In genomic region chr3:87973593-87974380, GRCm38 (mm10) we compare ENCODE assay signal across 8 mouse cellular contexts. TPM values are rescaled to one million over a fixed set of nuclear protein-coding genes. Genes with fewer than 3 reads are reported as not detected.
DNase-seq lines count a peak whose midpoint lies in the region; ATAC-seq and TF ChIP-seq lines count a peak whose summit lies in the region.
"Had no signal": no experiment of that assay in that cellular context is flagged by ENCODE, and none has a peak within 500 bp of the region (broad histone marks: within the 10 kb centered on the region; RNA-seq: fewer than 3 reads in every experiment).

No protein-coding gene starts in this region.

- peak overlapping the region; percentile 90 for H3K4me2 ChIP-seq in lung, embryonic 16.5 days (ENCODE audit: low read depth, low read length)
- peak overlapping the region; percentile 96 for H3K4me2 ChIP-seq in forebrain, embryonic 16.5 days (ENCODE audit: low read length)
- H3K4me2 ChIP-seq in limb, embryonic 14.5 days (replicated peaks; ENCODE audit: low read depth, low read length, severe bottlenecking), result peak overlapping the region; percentile 92
- peak overlapping the region; percentile 76 for H3K4me2 ChIP-seq in stomach, postnatal 0 days (replicated peaks; ENCODE audit: low read depth)

- TF ChIP-seq POLR2A in limb, embryonic 14.5 days (IDR thresholded peaks at IDR 0.05; ENCODE audit: borderline replicate concordance, extremely low read depth, insufficient read depth, insufficient read length), result no peak

- H3K4me1 ChIP-seq in lung, embryonic 16.5 days (replicated peaks; ENCODE audit: control insufficient read depth, insufficient read depth, low read length), result peaks cover 41% of the 10 kb centered on the region
- peaks cover 46% of the 10 kb centered on the region for H3K4me1 ChIP-seq in forebrain, embryonic 16.5 days (replicated peaks; ENCODE audit: control insufficient read depth, insufficient read depth, low read length)
- H3K4me1 ChIP-seq in limb, embryonic 14.5 days (ENCODE audit: control insufficient read depth, insufficient read depth, low read length), result peaks cover 27% of the 10 kb centered on the region
- no peaks in the 10 kb centered on the region for H3K4me1 ChIP-seq in stomach, postnatal 0 days (replicated peaks; ENCODE audit: control insufficient read depth, insufficient read depth)

- H3K4me3 ChIP-seq in lung, embryonic 16.5 days (ENCODE audit: low read length), result peak overlapping the region; percentile 61
- peak overlapping the region; percentile 70 for H3K4me3 ChIP-seq in forebrain, embryonic 16.5 days (replicated peaks; ENCODE audit: low read length)
- peak overlapping the region; percentile 48 for H3K4me3 ChIP-seq in limb, embryonic 14.5 days (replicated peaks; ENCODE audit: low read length)
- H3K4me3 ChIP-seq in stomach, postnatal 0 days (ENCODE audit: low read depth, low read length), result peak overlapping the region; percentile 50; the same call in 1 of the 2 replicates

- no peak for DNase-seq in lung, postnatal 25 days (ENCODE audit: low spot score)
- no peak for DNase-seq in limb, embryonic 14.5 days (ENCODE audit: low spot score)
- no peak for DNase-seq in stomach, postnatal 0 days (ENCODE audit: low spot score)

- H3K9ac ChIP-seq in lung, embryonic 16.5 days (ENCODE audit: low read length), result peak overlapping the region; percentile 49
- peak overlapping the region; percentile 33 for H3K9ac ChIP-seq in forebrain, embryonic 16.5 days (replicated peaks; ENCODE audit: low read depth, low read length)
- peak overlapping the region; percentile 4 for H3K9ac ChIP-seq in limb, embryonic 14.5 days (ENCODE audit: low read depth, low read length, severe bottlenecking)
- peak overlapping the region; percentile 48 for H3K9ac ChIP-seq in stomach, postnatal 0 days (ENCODE audit: low read length)

- H3K9me3 ChIP-seq in lung, embryonic 16.5 days (ENCODE audit: control insufficient read depth, low read length), result no peaks in the 10 kb centered on the region
- no peaks in the 10 kb centered on the region for H3K9me3 ChIP-seq in forebrain, embryonic 16.5 days (ENCODE audit: control insufficient read depth, low read length)
- no peaks in the 10 kb centered on the region for H3K9me3 ChIP-seq in limb, embryonic 14.5 days (ENCODE audit: control insufficient read depth, low read length)
- H3K9me3 ChIP-seq in stomach, postnatal 0 days (ENCODE audit: control insufficient read depth, low read length), result no peaks in the 10 kb centered on the region

- no peaks in the 10 kb centered on the region for H3K36me3 ChIP-seq in lung, embryonic 16.5 days (ENCODE audit: control insufficient read depth, insufficient read depth, low read length)
- no peaks in the 10 kb centered on the region for H3K36me3 ChIP-seq in forebrain, embryonic 16.5 days (ENCODE audit: control insufficient read depth, insufficient read depth)
- H3K36me3 ChIP-seq in limb, embryonic 14.5 days (ENCODE audit: control insufficient read depth, insufficient read depth, low read length), result no peaks in the 10 kb centered on the region
- H3K36me3 ChIP-seq in stomach, postnatal 0 days (ENCODE audit: control insufficient read depth, insufficient read depth, low read length), result no peaks in the 10 kb centered on the region; the same call in 1 of the 2 replicates

- H3K27me3 ChIP-seq in lung, embryonic 16.5 days (ENCODE audit: control insufficient read depth, insufficient read depth, low read depth, low read length), result no peaks in the 10 kb centered on the region; the same call in 1 of the 2 replicates
- H3K27me3 ChIP-seq in forebrain, embryonic 16.5 days (replicated peaks; ENCODE audit: control insufficient read depth, insufficient read depth, low read length), result no peaks in the 10 kb centered on the region; the same call in 1 of the 2 replicates
- H3K27me3 ChIP-seq in limb, embryonic 14.5 days (ENCODE audit: control insufficient read depth, insufficient read depth, low read length), result peaks cover 26% of the 10 kb centered on the region
- H3K27me3 ChIP-seq in stomach, postnatal 0 days (ENCODE audit: control insufficient read depth, insufficient read depth, low read length), result no peaks in the 10 kb centered on the region

- ATAC-seq in lung, embryonic 16.5 days (ENCODE audit: low read depth), result no peak
- no peak for ATAC-seq in forebrain, embryonic 16.5 days
- ATAC-seq in limb, embryonic 14.5 days (ENCODE audit: low FRiP score, low read depth), result no peak
- ATAC-seq in stomach, postnatal 0 days (ENCODE audit: low FRiP score, low TSS enrichment), result no peak
- ATAC-seq in erythroid progenitor cell, adult 5-6 weeks (replicated peaks; ENCODE audit: low FRiP score, poor library complexity, severe bottlenecking), result no peak
- no peak for ATAC-seq in monocyte, adult 5-6 weeks (replicated peaks; ENCODE audit: insufficient number of reproducible peaks, low FRiP score, low TSS enrichment, poor library complexity, severe bottlenecking)

- WGBS in lung, embryonic 16.5 days, result 42% methylated on average over 14 of the region's 14 CpGs
- WGBS in forebrain, embryonic 16.5 days, result 11% methylated on average over 14 of the region's 14 CpGs
- 42% methylated on average over 14 of the region's 14 CpGs for WGBS in limb, embryonic 14.5 days
- 54% methylated on average over 14 of the region's 14 CpGs for WGBS in stomach, postnatal 0 days

- TF ChIP-seq CTCF in stomach, postnatal 0 days (IDR thresholded peaks at IDR 0.05; ENCODE audit: low read depth), result no peak

- no peak for TF ChIP-seq EP300 in stomach, postnatal 0 days (optimal IDR thresholded peaks at IDR 0.05)

- peak overlapping the region; percentile 46; the same call in 1 of the 2 replicates for H3K27ac ChIP-seq in lung, embryonic 16.5 days (ENCODE audit: low read length)
- peak overlapping the region; percentile 80 for H3K27ac ChIP-seq in forebrain, embryonic 16.5 days (ENCODE audit: low read length)
- no peak overlapping the region for H3K27ac ChIP-seq in limb, embryonic 14.5 days (replicated peaks; ENCODE audit: low read depth, low read length)
- peak overlapping the region; percentile 40 for H3K27ac ChIP-seq in stomach, postnatal 0 days (replicated peaks)

RNA-seq across cellular contexts. Expression of gene Nes, which starts 2.9 kb away (rescaled TPM):
- 15.5 and 15.6 TPM in 2 replicates for polyA plus RNA-seq in lung, embryonic 16.5 days (2015; fragmentation: Nextera tagmentation; extraction: Ambion mirVana)
- 35.7 and 41.6 TPM in 2 replicates for polyA plus RNA-seq in forebrain, embryonic 16.5 days (2015; fragmentation: Nextera tagmentation; extraction: Ambion mirVana)
- 28.4 and 36.0 TPM in 2 replicates for polyA plus RNA-seq in limb, embryonic 14.5 days (2012; rRNA removed)
- polyA plus RNA-seq in limb, embryonic 14.5 days (2014; fragmentation: Nextera tagmentation; extraction: Ambion mirVana), result 24.5 and 28.7 TPM in 2 replicates
- 5.3 and 5.7 TPM in 2 replicates for polyA plus RNA-seq in stomach, postnatal 0 days (2015; fragmentation: Nextera tagmentation; extraction: Ambion mirVana)
- total RNA-seq in erythroid progenitor cell, adult 5-6 weeks (2015; ENCODE audit: low replicate concordance), result not detected in 2 replicates
- not detected in 2 replicates for total RNA-seq in erythroid progenitor cell, adult 5-6 weeks (2017; ENCODE audit: low replicate concordance)
- 0.58 to 2.0 TPM (median 1.6 TPM) in 3 replicates for total RNA-seq in monocyte, adult 5-6 weeks (2017)

RNA-seq across cellular contexts. Expression of gene Crabp2, which starts 25.3 kb away (rescaled TPM):
- 4.7 and 4.9 TPM in 2 replicates for polyA plus RNA-seq in lung, embryonic 16.5 days (2015; fragmentation: Nextera tagmentation; extraction: Ambion mirVana)
- polyA plus RNA-seq in forebrain, embryonic 16.5 days (2015; fragmentation: Nextera tagmentation; extraction: Ambion mirVana), result 18.9 and 19.4 TPM in 2 replicates
- 176 and 192 TPM in 2 replicates for polyA plus RNA-seq in limb, embryonic 14.5 days (2012; rRNA removed)
- polyA plus RNA-seq in limb, embryonic 14.5 days (2014; fragmentation: Nextera tagmentation; extraction: Ambion mirVana), result 267 and 331 TPM in 2 replicates
- 40.4 and 44.3 TPM in 2 replicates for polyA plus RNA-seq in stomach, postnatal 0 days (2015; fragmentation: Nextera tagmentation; extraction: Ambion mirVana)
- not detected in 2 replicates for total RNA-seq in erythroid progenitor cell, adult 5-6 weeks (2015; ENCODE audit: low replicate concordance)
- not detected in 2 replicates for total RNA-seq in erythroid progenitor cell, adult 5-6 weeks (2017; ENCODE audit: low replicate concordance)
- not detected in 3 replicates for total RNA-seq in monocyte, adult 5-6 weeks (2017)

RNA-seq across cellular contexts. Expression of gene Bcan, which starts 26.2 kb away (rescaled TPM):
- 0.44 and 0.54 TPM in 2 replicates for polyA plus RNA-seq in lung, embryonic 16.5 days (2015; fragmentation: Nextera tagmentation; extraction: Ambion mirVana)
- polyA plus RNA-seq in forebrain, embryonic 16.5 days (2015; fragmentation: Nextera tagmentation; extraction: Ambion mirVana), result 34.8 and 43.6 TPM in 2 replicates
- polyA plus RNA-seq in limb, embryonic 14.5 days (2012; rRNA removed), result 1.6 and 1.8 TPM in 2 replicates
- 0.39 and 0.41 TPM in 2 replicates for polyA plus RNA-seq in limb, embryonic 14.5 days (2014; fragmentation: Nextera tagmentation; extraction: Ambion mirVana)
- polyA plus RNA-seq in stomach, postnatal 0 days (2015; fragmentation: Nextera tagmentation; extraction: Ambion mirVana), result 0.08 and 0.18 TPM in 2 replicates
- total RNA-seq in erythroid progenitor cell, adult 5-6 weeks (2015; ENCODE audit: low replicate concordance), result not detected in 2 replicates
- not detected in 2 replicates for total RNA-seq in erythroid progenitor cell, adult 5-6 weeks (2017; ENCODE audit: low replicate concordance)
- total RNA-seq in monocyte, adult 5-6 weeks (2017), result not detected in 3 replicates
- total RNA-seq: gastrocnemius, postnatal 25 days had no signal

RNA-seq across cellular contexts. Expression of gene Rrnad1, which starts 43.3 kb away (rescaled TPM):
- polyA plus RNA-seq in lung, embryonic 16.5 days (2015; fragmentation: Nextera tagmentation; extraction: Ambion mirVana), result 20.2 and 20.6 TPM in 2 replicates
- 18.4 and 23.5 TPM in 2 replicates for polyA plus RNA-seq in forebrain, embryonic 16.5 days (2015; fragmentation: Nextera tagmentation; extraction: Ambion mirVana)
- 53.6 and 61.8 TPM in 2 replicates for polyA plus RNA-seq in limb, embryonic 14.5 days (2012; rRNA removed)
- 15.6 and 18.7 TPM in 2 replicates for polyA plus RNA-seq in limb, embryonic 14.5 days (2014; fragmentation: Nextera tagmentation; extraction: Ambion mirVana)
- polyA plus RNA-seq in stomach, postnatal 0 days (2015; fragmentation: Nextera tagmentation; extraction: Ambion mirVana), result 7.1 and 7.6 TPM in 2 replicates
- total RNA-seq in erythroid progenitor cell, adult 5-6 weeks (2015; ENCODE audit: low replicate concordance), result 2.5 and 5.0 TPM in 2 replicates
- total RNA-seq in erythroid progenitor cell, adult 5-6 weeks (2017; ENCODE audit: low replicate concordance), result 4.9 and 5.3 TPM in 2 replicates
- 12.9 to 20.5 TPM (median 16.9 TPM) in 3 replicates for total RNA-seq in monocyte, adult 5-6 weeks (2017)

RNA-seq across cellular contexts. Expression of gene Isg20l2, which starts 43.7 kb away (rescaled TPM):
- 50.3 and 54.8 TPM in 2 replicates for polyA plus RNA-seq in lung, embryonic 16.5 days (2015; fragmentation: Nextera tagmentation; extraction: Ambion mirVana)
- 43.5 and 49.4 TPM in 2 replicates for polyA plus RNA-seq in forebrain, embryonic 16.5 days (2015; fragmentation: Nextera tagmentation; extraction: Ambion mirVana)
- 35.7 and 39.7 TPM in 2 replicates for polyA plus RNA-seq in limb, embryonic 14.5 days (2012; rRNA removed)
- 26.7 and 27.0 TPM in 2 replicates for polyA plus RNA-seq in limb, embryonic 14.5 days (2014; fragmentation: Nextera tagmentation; extraction: Ambion mirVana)
- 20.2 and 21.5 TPM in 2 replicates for polyA plus RNA-seq in stomach, postnatal 0 days (2015; fragmentation: Nextera tagmentation; extraction: Ambion mirVana)
- 13.3 and 16.8 TPM in 2 replicates for total RNA-seq in erythroid progenitor cell, adult 5-6 weeks (2015; ENCODE audit: low replicate concordance)
- total RNA-seq in erythroid progenitor cell, adult 5-6 weeks (2017; ENCODE audit: low replicate concordance), result 11.6 and 11.7 TPM in 2 replicates
- total RNA-seq in monocyte, adult 5-6 weeks (2017), result 33.3 to 49.0 TPM (median 35.4 TPM) in 3 replicates

Comparison
In these comparisons a context has a peak if more than half of its experiments do, and no peak if none do; other contexts are left out.
1. RNA of gene Bcan, which starts 26.2 kb away (polyA plus RNA-seq): 34.8 to 43.6 TPM in forebrain, embryonic 16.5 days; 0.39 to 1.8 TPM in limb, embryonic 14.5 days, 0.44 to 0.54 TPM in lung, embryonic 16.5 days and 0.08 to 0.18 TPM in stomach, postnatal 0 days; every median in the first group is over 10 times any median in the second.
2. Peak in every context shown above with its lines, with median percentiles within 50 percentile points of each other: H3K4me2 ChIP-seq, H3K4me3 ChIP-seq and H3K9ac ChIP-seq.